Mouse (Mus musculus): ENCODE results near the gene Rfx1. TPM values are rescaled to one million over a fixed set of nuclear protein-coding genes. Genes with fewer than 3 reads are reported as not detected.

Rfx1 gene
- total RNA-seq, 2 experiments from 2014 or later, result 17.9 to 32.4 TPM

GRCm38 (mm10) chr8:84057827-84058226 is 8.8 kb upstream of the Rfx1 start:
- intact Hi-C loops (cut with DNase I), result no loop called here
- DNase-seq (ENCODE audit: low spot score in 2 of 2), result no peak

GRCm38 (mm10) chr8:84059226-84059625 is 7.4 kb upstream of the Rfx1 start:
- DNase-seq (ENCODE audit: low spot score in 2 of 2), result no peak
- intact Hi-C loops (cut with DNase I), result no loop called here

- no peak for DNase-seq (ENCODE audit: low spot score in 2 of 2)
- intact Hi-C loops (cut with DNase I), result no loop called here
Measured at GRCm38 (mm10) chr8:84060245-84060644, 6.4 kb upstream of the Rfx1 start.

- DNase-seq (ENCODE audit: low spot score in 2 of 2), result no peak
- intact Hi-C loops (cut with DNase I), result no loop called here
Measured at GRCm38 (mm10) chr8:84063861-84064610, 2.6 kb upstream of the Rfx1 start.

- no peak for DNase-seq (ENCODE audit: low spot score in 2 of 2)
- intact Hi-C loops (cut with DNase I), result loop anchor here (5.0 kb wide), 1 partner anchor 53 kb away; the partner anchor contains the start of gene 2210011C24Rik
Measured at GRCm38 (mm10) chr8:84065037-84065436, 1.6 kb upstream of the Rfx1 start, which contains the start of gene Gm10643. Gene Gm10643, minus strand, starts transcription at chr8:84065137.

GRCm38 (mm10) chr8:84065457-84066072 is 1.1 kb upstream of the Rfx1 start:
- intact Hi-C loops (cut with DNase I), result loop anchor here (5.0 kb wide), 1 partner anchor 53 kb away; the partner anchor contains the start of gene 2210011C24Rik
- DNase-seq (ENCODE audit: low spot score in 2 of 2), result no peak

- intact Hi-C loops (cut with DNase I), result loop anchor here (5.0 kb wide), 1 partner anchor 55 kb away; the partner anchor contains the start of gene 2210011C24Rik
- peak; percentile 94 for DNase-seq (ENCODE audit: low spot score in 2 of 2)
Measured at GRCm38 (mm10) chr8:84067047-84067573, 476 bp downstream of the Rfx1 start.

- DNase-seq (ENCODE audit: low spot score in 2 of 2), result no peak
- intact Hi-C loops (cut with DNase I), result loop anchor here (5.0 kb wide), 1 partner anchor 56 kb away; the partner anchor contains the start of gene 2210011C24Rik
Measured at GRCm38 (mm10) chr8:84067911-84068310, 1.3 kb downstream of the Rfx1 start.

- DNase-seq (ENCODE audit: low spot score in 2 of 2), result no peak
- intact Hi-C loops (cut with DNase I), result loop anchor here (5.0 kb wide), 1 partner anchor 56 kb away; the partner anchor contains the start of gene 2210011C24Rik
Measured at GRCm38 (mm10) chr8:84068316-84069035, 1.8 kb downstream of the Rfx1 start.

- no peak for DNase-seq (ENCODE audit: low spot score in 2 of 2)
- intact Hi-C loops (cut with DNase I), result loop anchor here (5.0 kb wide), 1 partner anchor 57 kb away; the partner anchor contains the start of gene 2210011C24Rik
Measured at GRCm38 (mm10) chr8:84069169-84069568, 2.5 kb downstream of the Rfx1 start.

- DNase-seq (ENCODE audit: low spot score in 2 of 2), result no peak
- intact Hi-C loops (cut with DNase I), result loop anchor here (5.0 kb wide), 1 partner anchor 57 kb away; the partner anchor contains the start of gene 2210011C24Rik
Measured at GRCm38 (mm10) chr8:84069750-84070149, 3.1 kb downstream of the Rfx1 start.

GRCm38 (mm10) chr8:84070241-84070640 is 3.6 kb downstream of the Rfx1 start:
- intact Hi-C loops (cut with DNase I), result no loop called here
- DNase-seq (ENCODE audit: low spot score in 2 of 2), result no peak

GRCm38 (mm10) chr8:84070667-84071066 is 4.0 kb downstream of the Rfx1 start:
- DNase-seq (ENCODE audit: low spot score in 2 of 2), result peak; percentile 60 to 72
- intact Hi-C loops (cut with DNase I), result no loop called here

- intact Hi-C loops (cut with DNase I), result no loop called here
- no peak for DNase-seq (ENCODE audit: low spot score in 2 of 2)
Measured at GRCm38 (mm10) chr8:84071921-84072320, 5.3 kb downstream of the Rfx1 start.

GRCm38 (mm10) chr8:84072321-84072720 is 5.7 kb downstream of the Rfx1 start:
- intact Hi-C loops (cut with DNase I), result no loop called here
- DNase-seq (ENCODE audit: low spot score in 2 of 2), result no peak

- intact Hi-C loops (cut with DNase I), result no loop called here
- DNase-seq (ENCODE audit: low spot score in 2 of 2), result no peak
Measured at GRCm38 (mm10) chr8:84073230-84073976, 6.8 kb downstream of the Rfx1 start.

GRCm38 (mm10) chr8:84076412-84076811 is 9.8 kb downstream of the Rfx1 start:
- intact Hi-C loops (cut with DNase I), result no loop called here
- DNase-seq (ENCODE audit: low spot score in 2 of 2), result no peak

GRCm38 (mm10) chr8:84076849-84077248 is 10.2 kb downstream of the Rfx1 start:
- intact Hi-C loops (cut with DNase I), result no loop called here
- DNase-seq (ENCODE audit: low spot score in 2 of 2), result no peak

- intact Hi-C loops (cut with DNase I), result no loop called here
- no peak for DNase-seq (ENCODE audit: low spot score in 2 of 2)
Measured at GRCm38 (mm10) chr8:84079206-84079605, 12.6 kb downstream of the Rfx1 start.
